Mouse (Mus musculus): ENCODE data around the gene Cryba2. TPM values are rescaled to one million over a fixed set of nuclear protein-coding genes. Genes with fewer than 3 reads are reported as not detected.

The Cryba2 gene
- polyA plus RNA-seq, 1 experiment from 2014 or later, result 0.28 TPM

DNA sequence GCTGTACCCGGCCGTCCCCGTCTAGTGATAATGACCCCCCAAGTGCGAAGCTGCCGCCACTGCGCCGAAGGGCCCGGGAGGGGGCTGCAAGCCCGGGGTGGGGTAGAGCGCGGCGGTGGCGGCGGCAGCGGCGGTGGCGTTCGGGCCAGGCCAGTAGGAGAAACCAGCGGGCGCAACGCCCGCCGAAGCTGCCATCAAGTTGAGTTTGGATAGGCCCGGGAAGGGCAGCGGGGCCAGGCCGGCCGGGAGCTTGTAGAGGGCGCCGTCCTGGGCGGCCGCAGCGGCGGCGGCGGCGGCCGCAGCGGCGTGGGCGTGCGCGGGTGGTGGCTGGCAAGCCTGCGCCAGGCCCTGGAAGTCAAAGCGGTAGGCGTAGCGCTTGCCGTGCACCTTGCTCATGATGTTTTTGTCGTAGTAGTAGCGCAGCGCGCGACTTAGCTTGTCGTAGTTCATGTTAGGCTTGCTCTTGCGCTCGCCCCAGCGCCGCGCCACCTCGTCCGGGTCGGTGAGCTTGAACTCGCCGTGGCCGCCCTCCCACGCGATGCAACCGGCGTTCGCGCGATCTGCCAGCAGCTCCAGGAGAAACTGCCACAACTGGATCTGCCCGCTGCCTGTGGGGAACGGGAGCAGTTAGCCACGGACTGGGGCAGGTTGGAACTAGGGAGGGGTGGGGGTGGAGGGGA lies 10.7 kb downstream of the Cryba2 start:
- Histone ChIP-seq H3K4me1 (peaks cover 33% of the 10 kb centered on the region), H3K9ac (no peak overlapping the region), H3K27me3 (peaks cover 88% of the 10 kb centered on the region), H3K9me3 (no peaks in the 10 kb centered on the region), H3K36me3 (no peaks in the 10 kb centered on the region), H3K27ac (no peak overlapping the region), H3K4me3 (peak overlapping the region; percentile 37), H3K4me2 (peak overlapping the region; percentile 54)
- no peak for ATAC-seq (ENCODE audit: insufficient number of reproducible peaks, low FRiP score, low TSS enrichment, low read depth)
- under 1% methylated on average over 69 of the region's 74 CpGs for WGBS

DNA sequence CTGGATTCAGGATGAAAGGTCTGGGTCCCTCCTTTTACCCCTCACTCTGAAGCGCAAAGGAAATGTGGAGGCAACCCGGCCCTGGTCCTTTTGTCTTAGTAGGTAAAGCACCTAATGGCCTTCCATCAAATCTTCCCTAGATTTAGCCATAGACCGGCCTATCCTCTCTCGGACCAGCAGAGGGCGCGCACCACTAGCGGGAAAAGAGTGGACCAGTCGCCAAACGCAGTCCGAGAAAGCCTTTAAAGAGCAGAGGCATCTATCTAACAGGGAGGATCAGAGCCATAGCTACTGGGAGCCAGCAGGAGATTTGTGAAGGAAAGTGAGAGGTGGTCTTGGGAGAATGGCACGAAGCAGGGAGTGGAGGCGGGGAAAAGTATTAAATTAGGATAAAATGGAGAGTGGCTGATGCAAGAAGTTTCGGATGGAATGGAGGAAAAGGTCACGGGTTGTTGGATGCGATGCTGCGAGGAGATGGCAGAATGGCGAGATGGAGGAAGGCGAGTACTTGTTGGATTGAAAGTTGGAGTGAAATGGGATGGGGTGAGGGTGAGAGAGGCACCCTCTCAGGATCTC lies 12.1 kb downstream of the Cryba2 start:
- no peak overlapping the region for H3K4me3 ChIP-seq

GRCm38 (mm10) chr1:74877199-74877598 lies 15.7 kb downstream of the Cryba2 start:
- H3K9me3 ChIP-seq, result no peaks in the 10 kb centered on the region
- H3K4me3 ChIP-seq, result no peak overlapping the region
- peaks cover 57% of the 10 kb centered on the region for H3K27me3 ChIP-seq
- 60% methylated on average over 3 of the region's 3 CpGs for WGBS
- H3K36me3 ChIP-seq, result no peaks in the 10 kb centered on the region
- ATAC-seq (ENCODE audit: insufficient number of reproducible peaks, low FRiP score, low TSS enrichment, low read depth), result no peak
- no peak overlapping the region for H3K4me2 ChIP-seq
- no peak overlapping the region for H3K9ac ChIP-seq
- H3K27ac ChIP-seq, result no peak overlapping the region
- H3K4me1 ChIP-seq, result peaks cover 8% of the 10 kb centered on the region

More for the DNA sequence above, 12.1 kb downstream of the Cryba2 start:
- no peak overlapping the region for H3K9ac ChIP-seq
- ATAC-seq (ENCODE audit: insufficient number of reproducible peaks, low FRiP score, low TSS enrichment, low read depth), result no peak
- H3K9me3 ChIP-seq, result no peaks in the 10 kb centered on the region
- H3K4me2 ChIP-seq, result no peak overlapping the region
- H3K4me1 ChIP-seq, result peaks cover 33% of the 10 kb centered on the region
- peaks cover 85% of the 10 kb centered on the region for H3K27me3 ChIP-seq
- H3K36me3 ChIP-seq, result no peaks in the 10 kb centered on the region
- H3K27ac ChIP-seq, result no peak overlapping the region
- WGBS, result 2% methylated on average over 18 of the region's 18 CpGs

GRCm38 (mm10) chr1:74872218-74872617 lies 20.7 kb downstream of the Cryba2 start:
- H3K4me2 ChIP-seq, result no peak overlapping the region
- H3K9me3 ChIP-seq, result no peaks in the 10 kb centered on the region
- H3K36me3 ChIP-seq, result no peaks in the 10 kb centered on the region
- 55% methylated on average over 2 of the region's 2 CpGs for WGBS
- H3K9ac ChIP-seq, result no peak overlapping the region
- no peaks in the 10 kb centered on the region for H3K4me1 ChIP-seq
- no peak overlapping the region for H3K27ac ChIP-seq
- no peak for ATAC-seq (ENCODE audit: insufficient number of reproducible peaks, low FRiP score, low TSS enrichment, low read depth)
- H3K27me3 ChIP-seq, result peaks cover 41% of the 10 kb centered on the region
- H3K4me3 ChIP-seq, result no peak overlapping the region

GRCm38 (mm10) chr1:74861783-74862182 lies 31.2 kb downstream of the Cryba2 start:
- H3K4me1 ChIP-seq, result peaks cover 15% of the 10 kb centered on the region
- no peak for ATAC-seq (ENCODE audit: insufficient number of reproducible peaks, low FRiP score, low TSS enrichment, low read depth)
- H3K9ac ChIP-seq, result no peak overlapping the region
- no peak overlapping the region for H3K4me3 ChIP-seq
- no peak overlapping the region for H3K4me2 ChIP-seq
- H3K9me3 ChIP-seq, result no peaks in the 10 kb centered on the region
- H3K36me3 ChIP-seq, result no peaks in the 10 kb centered on the region
- no peak overlapping the region for H3K27ac ChIP-seq
- peaks cover 48% of the 10 kb centered on the region for H3K27me3 ChIP-seq

DNA sequence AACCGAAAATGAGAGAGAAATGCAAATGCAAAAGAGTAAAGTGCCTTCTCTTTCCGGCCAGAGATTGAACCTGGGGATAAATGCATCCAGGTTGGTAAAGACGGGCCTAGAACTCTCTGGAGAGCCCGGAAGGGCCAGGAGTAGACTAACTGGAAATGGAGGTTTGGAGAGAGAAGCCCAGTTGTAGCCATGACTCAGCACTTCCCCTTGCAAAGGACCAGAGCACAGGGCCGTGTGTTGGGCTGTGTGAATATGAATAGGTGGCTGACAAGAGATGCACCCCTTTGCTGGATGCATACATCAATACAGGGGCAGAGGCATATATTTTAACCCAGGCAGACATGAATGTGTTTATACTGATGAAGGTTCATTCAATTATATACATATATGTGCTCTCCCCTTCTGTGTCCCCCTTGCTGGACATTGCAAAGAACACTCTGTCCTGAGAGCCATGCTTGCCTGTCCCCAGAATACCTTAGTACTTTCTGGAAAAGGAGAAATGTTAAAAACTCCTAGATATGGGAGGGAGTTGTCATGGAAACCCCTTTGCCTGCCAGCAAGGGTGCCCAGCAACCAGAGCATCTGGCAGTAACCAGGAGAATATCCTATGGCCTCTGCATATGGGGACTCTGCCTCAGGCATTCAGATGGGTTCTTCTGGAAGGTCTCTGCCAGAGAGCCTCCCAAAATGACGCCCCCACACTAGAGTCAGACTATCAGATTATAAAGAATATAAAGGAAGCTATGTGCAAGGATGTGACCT lies 33.5 kb downstream of the Cryba2 start:
- no peak overlapping the region for H3K9ac ChIP-seq
- ATAC-seq (ENCODE audit: insufficient number of reproducible peaks, low FRiP score, low TSS enrichment, low read depth), result no peak
- H3K4me3 ChIP-seq, result no peak overlapping the region
- H3K4me2 ChIP-seq, result no peak overlapping the region
- H3K4me1 ChIP-seq, result peaks cover 34% of the 10 kb centered on the region
- no peak overlapping the region for H3K27ac ChIP-seq
- H3K9me3 ChIP-seq, result no peaks in the 10 kb centered on the region
- no peaks in the 10 kb centered on the region for H3K36me3 ChIP-seq
- 41% methylated on average over 6 of the region's 6 CpGs for WGBS
- H3K27me3 ChIP-seq, result peaks cover 69% of the 10 kb centered on the region

DNA sequence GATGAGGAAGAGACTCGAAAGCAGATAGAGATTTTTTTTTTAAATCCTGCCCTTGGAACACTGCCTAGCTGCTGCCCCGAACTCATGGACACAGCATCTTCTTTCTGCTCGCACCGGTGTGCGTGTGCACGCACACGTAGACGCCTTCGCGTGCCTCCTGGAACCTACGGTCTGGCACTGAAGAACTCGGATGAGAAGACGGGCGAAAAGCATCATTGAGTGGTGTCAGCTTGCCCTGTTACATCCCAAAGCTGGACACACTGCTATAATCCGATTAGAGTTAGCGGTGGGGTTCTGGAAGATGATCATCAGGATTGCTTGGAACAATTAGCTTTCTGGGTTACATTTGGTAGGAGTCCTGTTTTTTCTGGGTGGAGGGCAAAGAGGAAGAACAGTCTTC lies 34.1 kb downstream of the Cryba2 start:
- Histone ChIP-seq H3K4me3 (peak overlapping the region; percentile 33; the same call in 1 of the 2 replicates), H3K4me2 (peak overlapping the region; percentile 53), H3K27me3 (peaks cover 75% of the 10 kb centered on the region), H3K9ac (no peak overlapping the region), H3K36me3 (no peaks in the 10 kb centered on the region), H3K4me1 (peaks cover 37% of the 10 kb centered on the region), H3K9me3 (no peaks in the 10 kb centered on the region), H3K27ac (no peak overlapping the region)
- WGBS, result 9% methylated on average over 16 of the region's 16 CpGs
- ATAC-seq (ENCODE audit: insufficient number of reproducible peaks, low FRiP score, low TSS enrichment, low read depth), result no peak

GRCm38 (mm10) chr1:74858171-74858719 lies 34.7 kb downstream of the Cryba2 start:
- Histone ChIP-seq H3K36me3 (no peaks in the 10 kb centered on the region), H3K27me3 (peaks cover 81% of the 10 kb centered on the region), H3K9me3 (no peaks in the 10 kb centered on the region), H3K4me3 (peak overlapping the region; percentile 33), H3K4me1 (peaks cover 37% of the 10 kb centered on the region), H3K27ac (no peak overlapping the region), H3K9ac (no peak overlapping the region), H3K4me2 (peak overlapping the region; percentile 53)
- no peak for ATAC-seq (ENCODE audit: insufficient number of reproducible peaks, low FRiP score, low TSS enrichment, low read depth)
- under 1% methylated on average over 29 of the region's 29 CpGs for WGBS

DNA sequence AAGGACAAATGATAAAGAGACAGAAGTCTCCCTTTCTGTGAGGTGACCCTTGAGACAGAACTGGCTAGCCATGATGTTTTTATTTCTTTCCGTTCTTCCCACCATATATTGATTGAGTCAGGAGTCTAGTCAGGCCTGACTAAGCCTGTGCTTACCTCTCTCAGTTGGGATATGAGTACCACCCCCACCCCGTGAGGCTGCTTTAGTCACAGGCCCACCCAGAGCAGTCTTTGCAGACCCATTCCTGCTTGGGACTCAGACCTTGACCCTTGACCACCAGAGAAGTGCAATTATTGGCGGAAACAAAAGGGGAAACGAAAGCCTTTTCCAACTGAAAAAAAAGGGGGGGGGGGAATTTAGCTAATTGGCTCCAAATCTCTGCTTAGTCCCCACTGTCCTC lies 35.3 kb downstream of the Cryba2 start:
- WGBS, result 8% methylated on average over 4 of the region's 4 CpGs
- Histone ChIP-seq H3K4me1 (peaks cover 37% of the 10 kb centered on the region), H3K27ac (no peak overlapping the region), H3K27me3 (peaks cover 84% of the 10 kb centered on the region), H3K9ac (no peak overlapping the region), H3K4me3 (peak overlapping the region; percentile 33), H3K4me2 (peak overlapping the region; percentile 53), H3K36me3 (no peaks in the 10 kb centered on the region), H3K9me3 (no peaks in the 10 kb centered on the region)
- no peak for ATAC-seq (ENCODE audit: insufficient number of reproducible peaks, low FRiP score, low TSS enrichment, low read depth)

GRCm38 (mm10) chr1:74857201-74857600 lies 35.7 kb downstream of the Cryba2 start:
- Histone ChIP-seq H3K9me3 (no peaks in the 10 kb centered on the region), H3K4me1 (peaks cover 37% of the 10 kb centered on the region), H3K4me3 (no peak overlapping the region), H3K27ac (no peak overlapping the region), H3K4me2 (no peak overlapping the region), H3K36me3 (no peaks in the 10 kb centered on the region), H3K27me3 (peaks cover 88% of the 10 kb centered on the region), H3K9ac (no peak overlapping the region)
- no peak for ATAC-seq (ENCODE audit: insufficient number of reproducible peaks, low FRiP score, low TSS enrichment, low read depth)
- WGBS, result 3% methylated on average over 20 of the region's 20 CpGs

- H3K27ac ChIP-seq, result no peak overlapping the region
- WGBS, result 2% methylated on average over 7 of the region's 7 CpGs
- H3K27me3 ChIP-seq, result peaks cover 92% of the 10 kb centered on the region
- no peak for ATAC-seq (ENCODE audit: insufficient number of reproducible peaks, low FRiP score, low TSS enrichment, low read depth)
- no peaks in the 10 kb centered on the region for H3K9me3 ChIP-seq
- H3K36me3 ChIP-seq, result no peaks in the 10 kb centered on the region
- H3K4me2 ChIP-seq, result no peak overlapping the region
- no peak overlapping the region for H3K4me3 ChIP-seq
- H3K4me1 ChIP-seq, result peaks cover 37% of the 10 kb centered on the region
- H3K9ac ChIP-seq, result no peak overlapping the region
Measured at GRCm38 (mm10) chr1:74856791-74857190, 36.2 kb downstream of the Cryba2 start.

DNA sequence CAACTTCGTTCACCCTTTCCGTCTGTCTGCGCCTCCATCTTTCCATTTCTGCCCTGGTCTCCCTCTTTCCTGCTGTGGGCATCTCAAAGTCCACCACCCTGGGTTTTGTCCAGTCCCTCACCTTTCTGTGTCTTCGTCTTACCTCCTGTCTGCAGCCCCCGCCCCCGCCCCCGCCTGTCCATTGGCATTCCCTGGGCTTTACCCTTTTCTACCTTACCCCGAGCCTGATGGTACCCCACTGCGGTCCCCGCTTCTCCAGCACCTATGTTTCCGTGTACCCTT lies 36.6 kb downstream of the Cryba2 start:
- 1% methylated on average over 11 of the region's 11 CpGs for WGBS
- H3K27me3 ChIP-seq, result peaks cover 95% of the 10 kb centered on the region
- H3K4me3 ChIP-seq, result no peak overlapping the region
- H3K4me2 ChIP-seq, result no peak overlapping the region
- no peak overlapping the region for H3K27ac ChIP-seq
- no peaks in the 10 kb centered on the region for H3K36me3 ChIP-seq
- peaks cover 37% of the 10 kb centered on the region for H3K4me1 ChIP-seq
- ATAC-seq (ENCODE audit: insufficient number of reproducible peaks, low FRiP score, low TSS enrichment, low read depth), result no peak
- H3K9me3 ChIP-seq, result no peaks in the 10 kb centered on the region
- no peak overlapping the region for H3K9ac ChIP-seq
